Mouse (Mus musculus) midbrain, embryonic 10.5 days (tissue): Measurements from ENCODE around the gene Ttc27. TPM values are rescaled to one million over a fixed set of nuclear protein-coding genes. Genes with fewer than 3 reads are reported as not detected.

Source experiments
- DNase-seq: peaks from one replicate; pipeline ENCODE4 v3.0.0-alpha.2; 2017; ENCODE audit warnings: low spot score
- H3K27ac ChIP-seq: fragments of 300-500 bp; sonication (generic); replicated peaks from 2 replicates; pipeline ENCODE4 v1.5.1; 2016; ENCODE audit warnings: mild to moderate bottlenecking
- H3K27me3 ChIP-seq: fragments of 300-500 bp; sonication (generic); 2 replicates; pipeline ENCODE4 v1.6.1; 2016; ENCODE audit warnings: low read depth, mild to moderate bottlenecking; ENCODE audit not compliant: poor library complexity, severe bottlenecking
- H3K36me3 ChIP-seq: fragments of 300-500 bp; sonication (generic); 2 replicates; pipeline ENCODE4 v1.6.1; 2016; ENCODE audit warnings: mild to moderate bottlenecking, moderate library complexity
- H3K4me1 ChIP-seq: fragments of 300-500 bp; sonication (generic); 2 replicates; pipeline ENCODE4 v1.6.1; 2016
- H3K4me3 ChIP-seq: fragments of 300-500 bp; sonication (generic); 2 replicates; pipeline ENCODE4 v1.5.1; 2016; ENCODE audit warnings: mild to moderate bottlenecking, moderate library complexity
- H3K9me3 ChIP-seq: fragments of 300-500 bp; sonication (generic); replicated peaks from 2 replicates; pipeline ENCODE4 v1.6.1; 2016; ENCODE audit warnings: mild to moderate bottlenecking
- WGBS: fragments of 180-500 bp; shearing (Covaris S2); methylation state at CpG from one replicate; pipeline ENCODE4 v1.1.7; 2016; 5-methylcytosine and 5-hydroxymethylcytosine counted together
- polyA plus RNA-seq: library from polyadenylated mRNA; unstranded; fragments of >200 nt; fragmentation: Nextera tagmentation; extraction: Ambion mirVana; gene quantifications from 2 replicates; pipeline ENCODE4 v1.2.1, GENCODE M21; 2016

Ttc27 gene
- polyA plus RNA-seq, 1 experiment from 2014 or later = 28.5 TPM

DNA sequence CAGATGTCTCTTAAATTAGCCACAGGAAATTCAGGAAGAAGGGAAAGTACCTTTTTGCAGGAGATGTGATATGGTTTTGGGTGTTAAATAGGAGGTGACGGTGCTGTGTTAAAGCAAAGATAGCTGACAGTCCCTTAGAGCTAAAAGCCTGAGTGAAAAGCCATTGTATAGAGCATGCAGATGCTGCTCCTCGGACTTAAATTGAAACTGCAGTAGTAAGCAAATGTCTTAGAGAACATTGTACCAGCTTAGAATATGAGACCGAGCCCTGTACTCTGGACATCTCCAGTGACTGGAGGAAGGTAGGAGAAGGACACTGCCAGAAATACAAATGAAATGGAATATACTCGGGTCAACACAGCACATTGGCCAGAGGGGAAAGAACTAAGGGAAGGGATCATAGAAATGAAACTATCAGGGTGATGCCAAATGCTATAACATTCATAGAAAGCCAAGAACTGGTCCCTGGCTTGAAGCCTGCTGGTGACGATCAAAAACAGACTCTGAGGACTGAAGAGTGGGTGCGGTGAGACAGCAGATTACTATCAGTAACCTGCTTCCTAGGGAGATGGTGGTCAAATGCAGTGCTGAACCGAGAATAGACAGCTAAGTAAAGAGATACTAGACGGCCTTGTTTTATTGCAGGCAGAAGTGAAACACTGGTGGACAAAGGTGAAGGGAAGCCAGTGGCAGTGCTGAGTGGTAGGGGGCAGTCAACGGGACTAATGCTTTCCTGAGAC is 90.1 kb downstream of the Ttc27 start:
- H3K36me3 ChIP-seq = 0 out of 2 replicates have a peak, but pooled peaks cover 6% of the 10 kb centered on the region
- H3K27ac ChIP-seq = no peak overlapping the region
- H3K9me3 ChIP-seq = no peaks in the 10 kb centered on the region
- H3K4me1 ChIP-seq = 0 out of 2 replicates have a peak, but pooled peaks cover 2% of the 10 kb centered on the region
- WGBS = 88% methylated on average over 9 of the region's 9 CpGs
- no peaks in the 10 kb centered on the region for H3K27me3 ChIP-seq
- DNase-seq = no peak
- no peak overlapping the region for H3K4me3 ChIP-seq

DNA sequence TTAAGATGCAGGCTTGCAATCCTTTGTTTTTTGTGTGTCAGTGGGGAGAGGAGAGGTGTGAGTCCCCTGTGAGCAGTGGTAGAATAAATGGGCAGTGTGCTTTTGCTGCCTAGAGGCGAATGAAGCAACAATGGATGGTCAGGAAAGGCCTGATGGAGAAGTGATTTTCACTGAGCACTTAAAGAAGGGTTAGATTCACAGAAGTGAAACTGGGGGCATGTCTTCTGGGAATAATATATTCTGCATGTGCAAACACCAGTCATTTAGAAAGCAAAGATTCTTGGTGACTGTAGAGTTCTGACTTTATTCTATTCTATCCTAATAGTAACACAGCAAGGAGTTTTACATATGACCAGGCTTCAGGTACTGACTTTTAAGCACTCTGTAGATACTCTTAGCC is 90.8 kb downstream of the Ttc27 start:
- no peak for DNase-seq
- Histone ChIP-seq H3K27me3 (no peaks in the 10 kb centered on the region), H3K4me3 (no peak overlapping the region), H3K9me3 (no peaks in the 10 kb centered on the region), H3K27ac (no peak overlapping the region), H3K36me3 (0 out of 2 replicates have a peak, but pooled peaks cover 6% of the 10 kb centered on the region), H3K4me1 (0 out of 2 replicates have a peak, but pooled peaks cover 2% of the 10 kb centered on the region)
- WGBS = 79% methylated on average over 1 of the region's 1 CpGs

DNA sequence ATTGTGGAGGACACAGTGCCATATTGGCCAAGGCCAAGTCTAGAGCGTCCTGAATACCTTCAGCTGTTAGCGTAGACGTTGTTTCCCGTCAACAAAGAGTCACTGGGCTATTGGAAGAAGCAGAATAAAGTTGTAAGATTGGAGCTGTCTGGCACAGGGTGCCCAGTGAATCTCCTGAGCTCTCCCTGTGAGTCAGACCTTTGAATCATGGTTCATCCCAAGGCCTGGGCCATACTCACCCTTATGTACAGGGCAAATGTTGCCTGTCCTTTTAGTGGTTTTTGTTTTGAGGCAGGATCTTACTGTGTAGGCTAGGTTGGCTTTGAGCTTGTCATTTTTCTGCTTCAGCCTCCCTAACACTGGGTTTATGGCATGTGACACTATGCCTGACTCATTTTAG is 91.4 kb downstream of the Ttc27 start:
- WGBS = 92% methylated on average over 4 of the region's 4 CpGs
- 0 out of 2 replicates have a peak, but pooled peaks cover 2% of the 10 kb centered on the region for H3K4me1 ChIP-seq
- H3K27ac ChIP-seq = no peak overlapping the region
- no peak for DNase-seq
- no peaks in the 10 kb centered on the region for H3K27me3 ChIP-seq
- no peaks in the 10 kb centered on the region for H3K9me3 ChIP-seq
- 0 out of 2 replicates have a peak, but pooled peaks cover 6% of the 10 kb centered on the region for H3K36me3 ChIP-seq
- H3K4me3 ChIP-seq = no peak overlapping the region

DNA sequence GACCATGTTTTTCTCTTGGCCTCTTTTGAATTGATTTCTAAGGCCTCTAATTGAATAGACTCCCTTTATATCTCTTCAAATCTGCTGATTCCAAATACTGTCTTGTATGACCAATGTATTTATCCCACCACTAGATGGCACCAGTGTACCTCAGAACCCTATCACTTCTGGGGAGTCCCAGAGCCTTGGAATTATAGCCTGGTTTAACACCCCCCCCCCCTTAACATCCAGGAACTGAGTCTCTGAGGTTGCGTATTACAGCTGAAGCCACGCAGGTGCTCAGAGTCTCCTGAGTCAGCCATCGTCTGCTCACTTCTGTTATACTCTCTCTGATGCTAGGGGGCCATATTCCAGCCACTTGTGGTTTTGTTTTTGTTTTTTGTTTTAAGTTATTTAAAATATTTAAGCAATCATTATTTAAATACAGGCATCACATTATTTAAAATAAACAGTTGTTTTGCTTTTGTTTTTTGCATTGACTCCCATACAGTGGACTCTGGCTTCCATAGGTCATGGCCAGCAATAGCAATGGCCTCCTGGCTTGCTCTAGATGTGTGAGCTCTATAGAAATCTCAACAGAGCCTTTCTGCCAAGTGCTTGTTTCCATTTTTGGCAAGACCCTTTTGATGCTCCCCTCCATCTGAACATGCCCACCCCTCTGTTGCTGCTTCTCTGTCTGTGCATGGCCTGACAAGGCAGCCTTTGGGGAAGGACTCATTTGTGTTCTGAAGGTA is 93.5 kb downstream of the Ttc27 start:
- no peak overlapping the region for H3K4me3 ChIP-seq
- H3K9me3 ChIP-seq = no peaks in the 10 kb centered on the region
- no peaks in the 10 kb centered on the region for H3K4me1 ChIP-seq
- WGBS = 75% methylated on average over 3 of the region's 3 CpGs
- DNase-seq = peak; percentile 16
- H3K27ac ChIP-seq = no peak overlapping the region
- H3K36me3 ChIP-seq = no peaks in the 10 kb centered on the region
- no peaks in the 10 kb centered on the region for H3K27me3 ChIP-seq

DNA sequence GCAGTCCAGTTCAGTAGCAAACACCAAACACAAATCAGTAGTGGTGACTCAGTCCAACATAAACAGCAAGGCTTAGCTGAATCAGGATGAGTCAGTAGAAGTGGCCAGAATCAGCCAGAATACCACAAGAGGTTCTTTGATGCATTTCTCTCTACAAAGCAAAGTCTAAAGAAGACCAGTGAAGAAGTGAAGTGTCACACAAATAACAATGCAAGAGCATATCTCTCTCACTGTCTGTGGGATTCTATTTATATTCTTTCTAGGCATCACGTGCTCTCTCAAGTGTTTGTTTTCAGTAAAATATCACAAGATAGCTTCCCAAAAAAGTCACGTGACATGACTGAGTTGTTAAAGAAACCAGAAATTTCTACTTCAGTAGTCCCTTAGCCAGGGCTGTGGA is 102.2 kb downstream of the Ttc27 start:
- WGBS = 93% methylated on average over 2 of the region's 2 CpGs
- DNase-seq = no peak
- Histone ChIP-seq H3K27me3 (no peaks in the 10 kb centered on the region), H3K36me3 (0 out of 2 replicates have a peak, but pooled peaks cover 3% of the 10 kb centered on the region), H3K4me1 (no peaks in the 10 kb centered on the region), H3K4me3 (no peak overlapping the region), H3K27ac (no peak overlapping the region), H3K9me3 (no peaks in the 10 kb centered on the region; the same call in 1 of the 2 replicates)

DNA sequence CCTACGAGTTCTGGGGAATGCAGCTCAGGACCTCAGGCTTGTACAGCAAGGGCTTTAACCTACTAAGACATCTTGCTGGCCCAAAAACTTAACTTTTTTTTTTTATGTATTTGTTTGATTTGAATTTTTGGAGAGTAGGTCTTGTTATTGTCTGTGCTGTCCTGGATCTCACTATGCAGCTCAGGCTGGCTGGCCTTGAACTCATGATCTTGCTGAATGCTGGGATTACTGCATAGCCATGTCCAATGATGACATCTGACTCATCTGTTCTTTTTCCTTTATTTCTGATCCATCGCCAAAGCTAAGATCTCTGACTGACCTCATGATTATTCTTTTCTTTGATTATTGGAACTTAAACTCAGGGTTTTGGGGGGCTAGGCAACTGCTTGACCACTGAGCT is 113.3 kb downstream of the Ttc27 start:
- no peaks in the 10 kb centered on the region for H3K36me3 ChIP-seq
- no peaks in the 10 kb centered on the region for H3K4me1 ChIP-seq
- H3K27ac ChIP-seq = no peak overlapping the region
- no peak for DNase-seq
- no peak overlapping the region for H3K4me3 ChIP-seq
- no peaks in the 10 kb centered on the region for H3K27me3 ChIP-seq
- no peaks in the 10 kb centered on the region; the same call in 1 of the 2 replicates for H3K9me3 ChIP-seq
- WGBS = 94% methylated on average over 2 of the region's 2 CpGs

DNA sequence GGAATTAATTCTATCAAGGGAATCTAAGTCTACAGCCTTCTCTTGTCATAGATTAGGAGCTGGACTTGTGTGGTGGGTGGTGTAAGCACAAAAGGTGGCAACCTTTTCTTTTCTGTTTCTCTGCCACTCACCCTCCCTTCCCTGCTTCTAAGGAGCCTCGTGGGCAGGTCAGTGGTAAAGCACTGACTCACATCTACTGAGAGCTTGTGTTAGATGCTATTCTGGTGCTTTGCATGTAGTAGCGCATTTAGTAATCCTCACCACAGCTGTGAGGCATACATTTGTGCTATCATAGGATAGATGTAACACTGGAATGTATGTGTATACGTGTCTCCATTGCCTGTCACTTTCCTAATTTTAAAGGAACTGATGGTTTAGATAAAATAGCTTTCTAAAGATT is 124.2 kb downstream of the Ttc27 start:
- no peak overlapping the region for H3K27ac ChIP-seq
- H3K27me3 ChIP-seq = no peaks in the 10 kb centered on the region
- 75% methylated on average over 3 of the region's 3 CpGs for WGBS
- no peaks in the 10 kb centered on the region for H3K36me3 ChIP-seq
- H3K4me3 ChIP-seq = no peak overlapping the region
- H3K4me1 ChIP-seq = peaks cover 7% of the 10 kb centered on the region
- no peak for DNase-seq
- H3K9me3 ChIP-seq = no peaks in the 10 kb centered on the region

DNA sequence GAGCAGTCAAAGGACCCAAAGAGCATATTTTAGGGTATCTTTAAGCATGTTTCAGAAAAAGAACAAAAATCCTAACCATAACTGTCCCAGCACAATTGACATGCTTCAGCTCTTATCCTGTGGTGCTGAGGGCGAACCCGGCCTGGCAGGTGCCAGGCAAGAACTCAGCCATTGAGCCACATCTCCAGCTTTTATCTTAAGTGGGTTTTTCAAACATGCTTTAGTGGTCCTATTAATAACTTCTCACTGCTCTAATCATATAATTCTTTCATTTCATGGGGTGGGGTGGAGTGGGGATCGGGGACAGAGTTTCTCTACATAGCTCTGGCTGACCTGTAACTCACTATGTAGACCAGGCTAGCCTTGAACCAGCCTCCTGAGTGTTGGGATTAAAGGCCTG is 125.1 kb downstream of the Ttc27 start:
- DNase-seq = no peak
- H3K27me3 ChIP-seq = no peaks in the 10 kb centered on the region
- 96% methylated on average over 3 of the region's 3 CpGs for WGBS
- H3K4me1 ChIP-seq = peaks cover 7% of the 10 kb centered on the region
- H3K4me3 ChIP-seq = no peak overlapping the region
- H3K36me3 ChIP-seq = no peaks in the 10 kb centered on the region
- no peaks in the 10 kb centered on the region for H3K9me3 ChIP-seq
- H3K27ac ChIP-seq = no peak overlapping the region

DNA sequence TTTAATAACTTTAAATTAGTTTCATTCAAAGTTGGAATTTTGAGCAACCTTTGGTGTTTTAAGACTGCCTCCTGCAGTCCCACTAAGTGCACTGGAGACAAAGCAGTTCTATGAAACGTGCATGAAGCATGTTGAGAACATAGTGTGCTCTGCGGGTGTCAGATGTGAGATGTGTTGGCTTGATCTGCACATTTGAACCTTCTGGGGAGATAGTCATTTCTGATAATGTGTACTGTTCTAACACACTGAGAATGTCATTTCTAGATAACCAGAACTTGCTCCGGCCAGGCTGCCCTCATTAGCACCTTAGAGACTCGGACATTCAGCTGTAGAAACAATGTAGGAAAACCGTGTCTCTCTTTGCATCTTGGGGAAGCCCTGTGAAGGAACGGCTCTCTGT is 126.0 kb downstream of the Ttc27 start:
- no peak for DNase-seq
- peaks cover 7% of the 10 kb centered on the region for H3K4me1 ChIP-seq
- no peaks in the 10 kb centered on the region for H3K36me3 ChIP-seq
- WGBS = 89% methylated on average over 6 of the region's 6 CpGs
- H3K27me3 ChIP-seq = no peaks in the 10 kb centered on the region
- no peak overlapping the region for H3K4me3 ChIP-seq
- no peaks in the 10 kb centered on the region for H3K9me3 ChIP-seq
- H3K27ac ChIP-seq = no peak overlapping the region

DNA sequence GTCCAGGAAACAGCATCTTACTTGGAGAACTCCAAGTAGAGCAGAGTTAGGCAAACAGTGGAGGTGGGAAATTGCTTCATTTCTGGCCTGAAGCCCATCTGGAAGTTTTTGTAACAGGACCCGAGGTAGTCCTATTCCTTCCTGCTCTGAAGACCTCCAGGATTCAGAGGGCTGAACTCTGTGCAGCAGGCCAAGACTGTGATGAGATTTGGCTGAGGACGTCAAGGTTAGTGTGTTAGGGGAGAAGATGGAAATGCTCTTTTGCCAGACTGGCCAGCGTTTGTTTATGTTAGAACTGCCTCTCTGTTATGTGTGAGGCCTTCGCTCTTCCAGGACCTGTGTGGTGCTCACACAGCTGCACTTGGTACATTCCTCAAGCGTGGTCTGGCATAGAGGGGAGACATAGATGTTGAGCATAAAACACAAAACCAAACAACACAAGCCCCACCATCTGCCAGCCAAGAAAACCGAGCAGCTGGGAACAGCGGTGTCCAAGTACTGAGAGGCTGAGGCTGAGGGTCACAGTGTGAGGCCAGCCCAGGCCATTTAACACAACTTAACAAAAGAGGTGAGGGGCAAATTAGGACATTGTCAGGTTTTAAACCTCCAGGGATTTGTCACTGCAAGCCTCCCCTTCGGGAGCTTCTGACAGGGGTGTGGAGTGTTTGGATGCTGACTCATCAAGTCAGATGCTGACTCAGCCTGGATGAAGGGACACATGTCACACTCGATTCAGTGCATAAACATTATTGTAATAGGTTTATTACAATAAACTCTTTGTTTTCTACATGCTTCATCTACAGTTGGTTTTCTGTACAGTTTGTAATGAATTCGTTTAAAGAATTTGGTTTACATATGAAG is 128.7 kb downstream of the Ttc27 start:
- Histone ChIP-seq H3K27me3 (no peaks in the 10 kb centered on the region), H3K4me1 (peaks cover 7% of the 10 kb centered on the region), H3K4me3 (no peak overlapping the region), H3K9me3 (no peaks in the 10 kb centered on the region), H3K36me3 (no peaks in the 10 kb centered on the region), H3K27ac (0 out of 2 replicates have a peak overlapping the region, but pooled peaks have one; percentile 2)
- 65% methylated on average over 10 of the region's 10 CpGs for WGBS
- no peak for DNase-seq

DNA sequence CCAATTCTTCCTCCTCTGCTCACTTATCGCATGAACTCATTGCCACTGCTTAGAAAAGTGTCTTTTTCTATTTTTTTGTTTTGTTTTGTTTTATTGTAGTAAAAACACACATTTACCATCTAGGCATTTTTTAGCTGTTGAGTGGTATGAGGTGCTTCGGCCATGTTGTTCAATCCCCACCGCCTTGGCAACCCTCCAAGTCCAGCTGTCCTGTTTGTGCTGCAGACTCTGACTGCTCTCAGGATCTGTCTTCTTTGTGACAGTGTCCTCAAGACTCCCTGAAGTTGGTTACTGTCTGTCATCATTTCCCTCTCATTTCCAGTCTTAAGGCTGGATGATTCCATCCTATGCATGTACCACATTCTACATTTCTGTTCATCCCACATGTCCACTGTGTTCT is 132.7 kb downstream of the Ttc27 start:
- no peak overlapping the region for H3K27ac ChIP-seq
- H3K9me3 ChIP-seq = no peaks in the 10 kb centered on the region
- no peak for DNase-seq
- H3K36me3 ChIP-seq = no peaks in the 10 kb centered on the region
- no peak overlapping the region for H3K4me3 ChIP-seq
- peaks cover 7% of the 10 kb centered on the region for H3K4me1 ChIP-seq
- 92% methylated on average over 3 of the region's 3 CpGs for WGBS
- no peaks in the 10 kb centered on the region for H3K27me3 ChIP-seq

DNA sequence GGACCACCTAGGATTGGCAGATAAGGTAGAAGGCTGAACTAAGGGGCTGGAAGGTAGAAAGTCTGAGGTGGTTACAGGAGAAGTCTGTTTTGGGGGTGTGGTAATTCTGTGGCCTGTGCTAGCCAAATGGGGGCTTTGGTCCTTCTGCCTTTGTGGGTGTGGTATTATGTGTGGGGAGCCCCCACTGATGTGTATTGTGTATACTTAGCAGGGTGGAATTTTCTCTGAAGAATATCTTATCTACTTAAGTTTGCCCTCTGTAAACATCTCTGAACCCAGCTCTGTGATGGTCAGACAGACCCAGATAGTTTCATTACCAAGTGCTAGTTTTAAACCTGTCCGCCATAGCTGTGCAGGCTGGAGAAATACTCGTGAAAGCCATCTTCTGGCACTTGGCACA is 141.8 kb downstream of the Ttc27 start:
- H3K27me3 ChIP-seq = no peaks in the 10 kb centered on the region
- H3K27ac ChIP-seq = no peak overlapping the region
- H3K36me3 ChIP-seq = 0 out of 2 replicates have a peak, but pooled peaks cover 2% of the 10 kb centered on the region
- no peak for DNase-seq
- H3K4me3 ChIP-seq = no peak overlapping the region
- H3K9me3 ChIP-seq = no peaks in the 10 kb centered on the region
- 72% methylated on average over 2 of the region's 2 CpGs for WGBS
- peaks cover 27% of the 10 kb centered on the region for H3K4me1 ChIP-seq
